Mouse (Mus musculus): ENCODE data around the gene Cyb5d1. TPM values are rescaled to one million over a fixed set of nuclear protein-coding genes. Genes with fewer than 3 reads are reported as not detected.

Gene Cyb5d1
- polyA plus RNA-seq, 1 experiment from 2014 or later: 48.6 TPM

GRCm38 (mm10) chr11:69406867-69407723, 11.7 kb upstream of the Cyb5d1 start:
- ATAC-seq: no peak
- H3K9me3 ChIP-seq (replicated peaks): no peaks in the 10 kb centered on the region
- H3K36me3 ChIP-seq (ENCODE audit: poor library complexity, severe bottlenecking): peaks cover 64% of the 10 kb centered on the region
- H3K4me3 ChIP-seq: no peak overlapping the region
- H3K27ac ChIP-seq: no peak overlapping the region
- H3K9ac ChIP-seq: no peak overlapping the region
- H3K27me3 ChIP-seq: no peaks in the 10 kb centered on the region
- peak overlapping the region; percentile 99; the same call in 1 of the 2 replicates for H3K4me2 ChIP-seq
- WGBS: 92% methylated on average over 16 of the region's 16 CpGs
- H3K4me1 ChIP-seq: peaks cover 23% of the 10 kb centered on the region

- 91% methylated on average over 19 of the region's 19 CpGs for WGBS
- H3K27me3 ChIP-seq: no peaks in the 10 kb centered on the region
- H3K4me1 ChIP-seq: peaks cover 18% of the 10 kb centered on the region
- H3K27ac ChIP-seq: no peak overlapping the region
- H3K9me3 ChIP-seq (replicated peaks): no peaks in the 10 kb centered on the region
- no peak for ATAC-seq
- no peak overlapping the region for H3K4me2 ChIP-seq
- no peak overlapping the region for H3K4me3 ChIP-seq
- H3K36me3 ChIP-seq (ENCODE audit: poor library complexity, severe bottlenecking): peaks cover 68% of the 10 kb centered on the region
- no peak overlapping the region for H3K9ac ChIP-seq
Measured at GRCm38 (mm10) chr11:69406282-69406681, 10.9 kb upstream of the Cyb5d1 start.

- 93% methylated on average over 24 of the region's 24 CpGs for WGBS
- Histone ChIP-seq H3K27ac (no peak overlapping the region), H3K9ac (no peak overlapping the region), H3K27me3 (peaks cover 5% of the 10 kb centered on the region), H3K9me3 (replicated peaks) (no peaks in the 10 kb centered on the region), H3K4me2 (no peak overlapping the region), H3K36me3 (ENCODE audit: poor library complexity, severe bottlenecking) (peaks cover 75% of the 10 kb centered on the region), H3K4me3 (no peak overlapping the region), H3K4me1 (peaks cover 21% of the 10 kb centered on the region)
- ATAC-seq: no peak
Measured at GRCm38 (mm10) chr11:69405397-69406200, 10.2 kb upstream of the Cyb5d1 start.

GRCm38 (mm10) chr11:69404595-69405396, 9.4 kb upstream of the Cyb5d1 start:
- H3K4me1 ChIP-seq: peaks cover 28% of the 10 kb centered on the region
- WGBS: 92% methylated on average over 23 of the region's 24 CpGs
- no peak overlapping the region for H3K4me3 ChIP-seq
- H3K4me2 ChIP-seq: no peak overlapping the region
- H3K27ac ChIP-seq: no peak overlapping the region
- H3K9ac ChIP-seq: no peak overlapping the region
- H3K27me3 ChIP-seq: peaks cover 13% of the 10 kb centered on the region
- H3K36me3 ChIP-seq (ENCODE audit: poor library complexity, severe bottlenecking): peaks cover 83% of the 10 kb centered on the region
- no peaks in the 10 kb centered on the region for H3K9me3 ChIP-seq (replicated peaks)
- no peak for ATAC-seq

- no peak overlapping the region for H3K4me2 ChIP-seq
- no peak overlapping the region for H3K27ac ChIP-seq
- H3K27me3 ChIP-seq: peaks cover 15% of the 10 kb centered on the region
- H3K4me1 ChIP-seq: peaks cover 30% of the 10 kb centered on the region
- H3K36me3 ChIP-seq (ENCODE audit: poor library complexity, severe bottlenecking): peaks cover 89% of the 10 kb centered on the region
- ATAC-seq: no peak
- WGBS: 90% methylated on average over 33 of the region's 38 CpGs
- H3K9me3 ChIP-seq (replicated peaks): no peaks in the 10 kb centered on the region
- H3K4me3 ChIP-seq: no peak overlapping the region
- no peak overlapping the region for H3K9ac ChIP-seq
Measured at GRCm38 (mm10) chr11:69403691-69404594, 8.5 kb upstream of the Cyb5d1 start.

GRCm38 (mm10) chr11:69401987-69402386, 6.6 kb upstream of the Cyb5d1 start:
- ATAC-seq: no peak
- 86% methylated on average over 12 of the region's 12 CpGs for WGBS
- peaks cover 30% of the 10 kb centered on the region for H3K27me3 ChIP-seq
- no peak overlapping the region for H3K4me3 ChIP-seq
- H3K9ac ChIP-seq: no peak overlapping the region
- peaks cover 93% of the 10 kb centered on the region for H3K36me3 ChIP-seq (ENCODE audit: poor library complexity, severe bottlenecking)
- no peak overlapping the region for H3K4me2 ChIP-seq
- H3K9me3 ChIP-seq (replicated peaks): no peaks in the 10 kb centered on the region
- 0 out of 2 replicates have a peak overlapping the region, but pooled peaks have one; percentile 10 for H3K27ac ChIP-seq
- peaks cover 32% of the 10 kb centered on the region for H3K4me1 ChIP-seq

GRCm38 (mm10) chr11:69401210-69401637, 5.8 kb upstream of the Cyb5d1 start:
- H3K36me3 ChIP-seq (ENCODE audit: poor library complexity, severe bottlenecking): peaks cover 86% of the 10 kb centered on the region
- peak overlapping the region; percentile 17 for H3K4me3 ChIP-seq
- H3K4me1 ChIP-seq: peaks cover 39% of the 10 kb centered on the region
- no peaks in the 10 kb centered on the region for H3K9me3 ChIP-seq (replicated peaks)
- H3K27ac ChIP-seq: no peak overlapping the region
- peaks cover 30% of the 10 kb centered on the region for H3K27me3 ChIP-seq
- no peak overlapping the region for H3K4me2 ChIP-seq
- no peak overlapping the region for H3K9ac ChIP-seq
- peak; percentile 71 for ATAC-seq
- 15% methylated on average over 22 of the region's 22 CpGs for WGBS

GRCm38 (mm10) chr11:69400083-69400850, 4.8 kb upstream of the Cyb5d1 start:
- Histone ChIP-seq H3K9me3 (replicated peaks) (no peaks in the 10 kb centered on the region), H3K4me1 (peaks cover 42% of the 10 kb centered on the region), H3K4me3 (peak overlapping the region; percentile 17; the same call in 1 of the 2 replicates), H3K9ac (peak overlapping the region; percentile 39; the same call in 1 of the 2 replicates), H3K27me3 (peaks cover 30% of the 10 kb centered on the region), H3K4me2 (peak overlapping the region; percentile 4; the same call in 1 of the 2 replicates), H3K27ac (no peak overlapping the region), H3K36me3 (ENCODE audit: poor library complexity, severe bottlenecking) (peaks cover 76% of the 10 kb centered on the region)
- 74% methylated on average over 25 of the region's 25 CpGs for WGBS
- no peak for ATAC-seq

GRCm38 (mm10) chr11:69399201-69400082, 4.0 kb upstream of the Cyb5d1 start:
- peak overlapping the region; percentile 39 for H3K9ac ChIP-seq
- 16% methylated on average over 56 of the region's 66 CpGs for WGBS

More at GRCm38 (mm10) chr11:69399201-69400082, 4.0 kb upstream of the Cyb5d1 start:
- Histone ChIP-seq H3K36me3 (ENCODE audit: poor library complexity, severe bottlenecking) (peaks cover 68% of the 10 kb centered on the region), H3K9me3 (replicated peaks) (no peaks in the 10 kb centered on the region), H3K4me2 (peak overlapping the region; percentile 22; the same call in 1 of the 2 replicates), H3K4me1 (peaks cover 43% of the 10 kb centered on the region), H3K27ac (no peak overlapping the region), H3K27me3 (peaks cover 30% of the 10 kb centered on the region), H3K4me3 (peak overlapping the region; percentile 17)
- ATAC-seq: no peak
